Mouse (Mus musculus): Measurements from ENCODE around the gene Fanci. TPM values are rescaled to one million over a fixed set of nuclear protein-coding genes. Genes with fewer than 3 reads are reported as not detected.
A peak's percentile ranks its signal among the peaks of the same experiment; 100 is the strongest.

Fanci gene
- polyA plus RNA-seq, 1 experiment from 2014 or later: 21.4 TPM

GRCm38 (mm10) chr7:79468994-79469393 is 77.3 kb downstream of the Fanci start:
- Histone ChIP-seq H3K27me3 (ENCODE audit: control insufficient read depth, insufficient read depth, low read length) (0 out of 2 replicates have a peak, but pooled peaks cover 2% of the 10 kb centered on the region), H3K36me3 (replicated peaks; ENCODE audit: control insufficient read depth, insufficient read depth, low read depth, low read length) (no peaks in the 10 kb centered on the region), H3K4me3 (ENCODE audit: low read depth, low read length) (no peak overlapping the region), H3K27ac (replicated peaks; ENCODE audit: low read depth, low read length) (no peak overlapping the region), H3K4me2 (ENCODE audit: low read depth, low read length) (no peak overlapping the region), H3K9ac (replicated peaks; ENCODE audit: low read length) (no peak overlapping the region), H3K9me3 (replicated peaks; ENCODE audit: control insufficient read depth, low read length) (no peaks in the 10 kb centered on the region), H3K4me1 (ENCODE audit: control insufficient read depth, insufficient read depth, low read length) (peaks cover 7% of the 10 kb centered on the region)
- DNase-seq (ENCODE audit: low spot score): no peak
- ATAC-seq (replicated peaks; ENCODE audit: insufficient number of reproducible peaks, low FRiP score, low TSS enrichment, low read depth): no peak
- WGBS: 42% methylated on average over 8 of the region's 8 CpGs

GRCm38 (mm10) chr7:79469766-79470165 is 78.0 kb downstream of the Fanci start:
- no peaks in the 10 kb centered on the region for H3K36me3 ChIP-seq (replicated peaks; ENCODE audit: control insufficient read depth, insufficient read depth, low read depth, low read length)
- WGBS: 78% methylated on average over 5 of the region's 5 CpGs

DNA sequence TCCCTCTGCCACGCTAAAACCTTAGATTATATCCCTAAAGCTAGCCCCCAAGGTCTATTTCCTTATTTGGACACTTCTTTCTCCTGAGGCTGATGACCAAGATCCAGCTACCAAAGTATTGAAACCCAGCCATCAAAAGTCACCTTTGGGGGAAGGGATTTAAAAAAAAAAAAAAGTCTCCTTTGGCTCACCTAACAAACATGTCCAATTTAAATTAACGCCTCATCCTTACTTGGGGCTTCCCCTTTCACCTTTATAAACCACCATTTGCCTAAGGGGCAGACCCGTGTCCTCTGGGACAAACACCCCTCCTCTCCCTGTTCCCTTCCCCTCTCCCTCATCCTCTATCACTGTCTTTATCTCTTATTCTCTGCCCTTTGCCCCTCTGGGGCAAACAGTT is 79.0 kb downstream of the Fanci start:
- no peaks in the 10 kb centered on the region for H3K9me3 ChIP-seq (replicated peaks; ENCODE audit: control insufficient read depth, low read length)
- H3K4me2 ChIP-seq (ENCODE audit: low read depth, low read length): no peak overlapping the region
- no peak overlapping the region for H3K4me3 ChIP-seq (ENCODE audit: low read depth, low read length)
- H3K4me1 ChIP-seq (ENCODE audit: control insufficient read depth, insufficient read depth, low read length): no peaks in the 10 kb centered on the region; the same call in 1 of the 2 replicates
- no peak for DNase-seq (ENCODE audit: low spot score)
- H3K27me3 ChIP-seq (ENCODE audit: control insufficient read depth, insufficient read depth, low read length): no peaks in the 10 kb centered on the region
- no peak overlapping the region for H3K9ac ChIP-seq (replicated peaks; ENCODE audit: low read length)
- 55% methylated on average over 3 of the region's 3 CpGs for WGBS
- H3K27ac ChIP-seq (replicated peaks; ENCODE audit: low read depth, low read length): no peak overlapping the region
- ATAC-seq (replicated peaks; ENCODE audit: insufficient number of reproducible peaks, low FRiP score, low TSS enrichment, low read depth): no peak
- H3K36me3 ChIP-seq (replicated peaks; ENCODE audit: control insufficient read depth, insufficient read depth, low read depth, low read length): no peaks in the 10 kb centered on the region

More at GRCm38 (mm10) chr7:79469766-79470165, 78.0 kb downstream of the Fanci start:
- no peak overlapping the region for H3K4me3 ChIP-seq (ENCODE audit: low read depth, low read length)
- peaks cover 2% of the 10 kb centered on the region for H3K4me1 ChIP-seq (ENCODE audit: control insufficient read depth, insufficient read depth, low read length)
- DNase-seq (ENCODE audit: low spot score): no peak
- no peak overlapping the region for H3K4me2 ChIP-seq (ENCODE audit: low read depth, low read length)
- H3K27ac ChIP-seq (replicated peaks; ENCODE audit: low read depth, low read length): no peak overlapping the region
- H3K9me3 ChIP-seq (replicated peaks; ENCODE audit: control insufficient read depth, low read length): no peaks in the 10 kb centered on the region
- 0 out of 2 replicates have a peak, but pooled peaks cover under 1% of the 10 kb centered on the region for H3K27me3 ChIP-seq (ENCODE audit: control insufficient read depth, insufficient read depth, low read length)
- no peak for ATAC-seq (replicated peaks; ENCODE audit: insufficient number of reproducible peaks, low FRiP score, low TSS enrichment, low read depth)
- no peak overlapping the region for H3K9ac ChIP-seq (replicated peaks; ENCODE audit: low read length)

- no peak overlapping the region for H3K27ac ChIP-seq (replicated peaks; ENCODE audit: low read depth, low read length)
- WGBS: 65% methylated on average over 7 of the region's 7 CpGs
Measured at GRCm38 (mm10) chr7:79471436-79471835, 79.7 kb downstream of the Fanci start.

GRCm38 (mm10) chr7:79472792-79473191 is 81.1 kb downstream of the Fanci start:
- no peak for DNase-seq (ENCODE audit: low spot score)
- H3K9me3 ChIP-seq (replicated peaks; ENCODE audit: control insufficient read depth, low read length): no peaks in the 10 kb centered on the region
- H3K9ac ChIP-seq (replicated peaks; ENCODE audit: low read length): no peak overlapping the region
- no peak for ATAC-seq (replicated peaks; ENCODE audit: insufficient number of reproducible peaks, low FRiP score, low TSS enrichment, low read depth)
- H3K27ac ChIP-seq (replicated peaks; ENCODE audit: low read depth, low read length): no peak overlapping the region
- H3K4me1 ChIP-seq (ENCODE audit: control insufficient read depth, insufficient read depth, low read length): no peaks in the 10 kb centered on the region; the same call in 1 of the 2 replicates
- H3K36me3 ChIP-seq (replicated peaks; ENCODE audit: control insufficient read depth, insufficient read depth, low read depth, low read length): no peaks in the 10 kb centered on the region
- no peaks in the 10 kb centered on the region for H3K27me3 ChIP-seq (ENCODE audit: control insufficient read depth, insufficient read depth, low read length)
- H3K4me3 ChIP-seq (ENCODE audit: low read depth, low read length): no peak overlapping the region
- no peak overlapping the region for H3K4me2 ChIP-seq (ENCODE audit: low read depth, low read length)
- WGBS: 55% methylated on average over 2 of the region's 2 CpGs

More at GRCm38 (mm10) chr7:79471436-79471835, 79.7 kb downstream of the Fanci start:
- H3K27me3 ChIP-seq (ENCODE audit: control insufficient read depth, insufficient read depth, low read length): no peaks in the 10 kb centered on the region
- H3K4me3 ChIP-seq (ENCODE audit: low read depth, low read length): no peak overlapping the region
- H3K9ac ChIP-seq (replicated peaks; ENCODE audit: low read length): no peak overlapping the region
- H3K9me3 ChIP-seq (replicated peaks; ENCODE audit: control insufficient read depth, low read length): no peaks in the 10 kb centered on the region
- DNase-seq (ENCODE audit: low spot score) (peak; percentile 11), ATAC-seq (replicated peaks; ENCODE audit: insufficient number of reproducible peaks, low FRiP score, low TSS enrichment, low read depth) (no peak)
- H3K4me1 ChIP-seq (ENCODE audit: control insufficient read depth, insufficient read depth, low read length): no peaks in the 10 kb centered on the region; the same call in 1 of the 2 replicates
- H3K36me3 ChIP-seq (replicated peaks; ENCODE audit: control insufficient read depth, insufficient read depth, low read depth, low read length): no peaks in the 10 kb centered on the region
- H3K4me2 ChIP-seq (ENCODE audit: low read depth, low read length): no peak overlapping the region

GRCm38 (mm10) chr7:79473496-79474194 is 81.9 kb downstream of the Fanci start:
- Histone ChIP-seq H3K9ac (replicated peaks; ENCODE audit: low read length) (no peak overlapping the region), H3K36me3 (replicated peaks; ENCODE audit: control insufficient read depth, insufficient read depth, low read depth, low read length) (no peaks in the 10 kb centered on the region), H3K4me3 (ENCODE audit: low read depth, low read length) (no peak overlapping the region), H3K4me1 (ENCODE audit: control insufficient read depth, insufficient read depth, low read length) (no peaks in the 10 kb centered on the region), H3K27ac (replicated peaks; ENCODE audit: low read depth, low read length) (no peak overlapping the region), H3K27me3 (ENCODE audit: control insufficient read depth, insufficient read depth, low read length) (no peaks in the 10 kb centered on the region), H3K4me2 (ENCODE audit: low read depth, low read length) (no peak overlapping the region), H3K9me3 (replicated peaks; ENCODE audit: control insufficient read depth, low read length) (no peaks in the 10 kb centered on the region)
- ATAC-seq (replicated peaks; ENCODE audit: insufficient number of reproducible peaks, low FRiP score, low TSS enrichment, low read depth) (no peak), DNase-seq (ENCODE audit: low spot score) (no peak)
- 89% methylated on average over 9 of the region's 9 CpGs for WGBS

DNA sequence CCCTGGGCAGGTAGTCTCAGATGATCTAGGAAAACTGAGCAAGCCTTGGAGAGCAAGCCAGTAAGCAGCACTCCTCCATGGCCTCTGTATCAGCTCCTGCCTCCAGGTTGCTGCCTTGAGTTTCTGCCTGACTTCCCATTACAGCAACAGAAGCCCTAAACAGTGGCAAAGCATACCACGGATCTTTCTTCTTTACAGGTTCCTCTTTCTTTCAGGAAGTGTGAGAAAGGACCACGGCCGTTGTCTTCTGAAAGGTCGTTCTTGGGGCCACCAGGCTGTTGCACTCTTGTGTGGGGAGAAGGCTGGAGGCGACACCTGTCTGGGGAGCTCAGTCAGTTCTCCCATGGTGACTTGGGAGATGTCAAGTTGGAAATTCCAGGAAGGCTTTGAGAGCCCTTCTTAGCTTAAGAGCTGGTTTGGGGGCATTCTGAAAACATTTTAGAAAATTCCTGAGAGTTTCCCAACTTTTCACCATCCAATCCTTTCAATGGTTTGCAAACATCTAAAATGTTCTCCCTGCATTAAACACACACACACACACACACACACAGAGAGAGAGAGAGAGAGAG is 83.2 kb downstream of the Fanci start:
- Histone ChIP-seq H3K27ac (replicated peaks; ENCODE audit: low read depth, low read length) (no peak overlapping the region), H3K4me2 (ENCODE audit: low read depth, low read length) (no peak overlapping the region), H3K27me3 (ENCODE audit: control insufficient read depth, insufficient read depth, low read length) (no peaks in the 10 kb centered on the region), H3K9me3 (replicated peaks; ENCODE audit: control insufficient read depth, low read length) (no peaks in the 10 kb centered on the region), H3K4me3 (ENCODE audit: low read depth, low read length) (no peak overlapping the region), H3K9ac (replicated peaks; ENCODE audit: low read length) (no peak overlapping the region), H3K4me1 (ENCODE audit: control insufficient read depth, insufficient read depth, low read length) (no peaks in the 10 kb centered on the region), H3K36me3 (replicated peaks; ENCODE audit: control insufficient read depth, insufficient read depth, low read depth, low read length) (no peaks in the 10 kb centered on the region)
- no peak for ATAC-seq (replicated peaks; ENCODE audit: insufficient number of reproducible peaks, low FRiP score, low TSS enrichment, low read depth)
- WGBS: 81% methylated on average over 5 of the region's 5 CpGs
- DNase-seq (ENCODE audit: low spot score): no peak

- no peak overlapping the region for H3K27ac ChIP-seq (replicated peaks; ENCODE audit: low read depth, low read length)
- no peak overlapping the region for H3K4me3 ChIP-seq (ENCODE audit: low read depth, low read length)
- H3K9ac ChIP-seq (replicated peaks; ENCODE audit: low read length): no peak overlapping the region
- DNase-seq (ENCODE audit: low spot score) (no peak), ATAC-seq (replicated peaks; ENCODE audit: insufficient number of reproducible peaks, low FRiP score, low TSS enrichment, low read depth) (no peak)
- H3K36me3 ChIP-seq (replicated peaks; ENCODE audit: control insufficient read depth, insufficient read depth, low read depth, low read length): no peaks in the 10 kb centered on the region
- no peak overlapping the region for H3K4me2 ChIP-seq (ENCODE audit: low read depth, low read length)
- 62% methylated on average over 10 of the region's 10 CpGs for WGBS
- no peaks in the 10 kb centered on the region for H3K4me1 ChIP-seq (ENCODE audit: control insufficient read depth, insufficient read depth, low read length)
- no peaks in the 10 kb centered on the region for H3K9me3 ChIP-seq (replicated peaks; ENCODE audit: control insufficient read depth, low read length)
- H3K27me3 ChIP-seq (ENCODE audit: control insufficient read depth, insufficient read depth, low read length): no peaks in the 10 kb centered on the region
Measured at GRCm38 (mm10) chr7:79486528-79486927, 94.8 kb downstream of the Fanci start.
